Mouse (Mus musculus) erythroblast, embryonic 14.5 days (primary cell): Measurements from ENCODE around the gene Tmeff1.

Experiments used
- GATA1 ChIP-seq: IDR thresholded peaks from 2 replicates; pipeline ENCODE4 v1.6.1; 2012; ENCODE audit warnings: low read length, inconsistent platforms, mixed read lengths
- TAL1 ChIP-seq: IDR thresholded peaks from 3 replicates; pipeline ENCODE4 v1.6.1; 2012; ENCODE audit warnings: low read length, inconsistent platforms, mixed read lengths

- TF ChIP-seq TAL1 = no peak
- TF ChIP-seq GATA1 = no peak
Measured at GRCm38 (mm10) chr4:48552486-48553064, 32.4 kb upstream of the Tmeff1 start.
